Mouse (Mus musculus) midbrain, embryonic 11.5 days (tissue): Measurements from ENCODE around the gene Cux2. TPM values are rescaled to one million over a fixed set of nuclear protein-coding genes. Genes with fewer than 3 reads are reported as not detected.

ENCODE experiments used
- ATAC-seq: fragments of 200-750 bp; cut with Nextera tagmentation; 2 replicates; pipeline ENCODE4 v1.8.0; 2017; ENCODE audit warnings: moderate TSS enrichment, moderate library complexity; ENCODE audit not compliant: low FRiP score
- DNase-seq: peaks from one replicate; pipeline ENCODE4 v3.0.0; 2015; ENCODE audit warnings: low spot score; ENCODE audit errors: missing footprints
- H3K27ac ChIP-seq: fragments of 300-500 bp; sonication (generic); 2 replicates; pipeline ENCODE4 v1.5.1; 2014; ENCODE audit warnings: low read depth, low read length
- H3K27me3 ChIP-seq: fragments of 300-500 bp; sonication (generic); 2 replicates; pipeline ENCODE4 v1.6.1; 2014; ENCODE audit warnings: mild to moderate bottlenecking, low read length, moderate library complexity, mixed read lengths; ENCODE audit not compliant: control insufficient read depth, insufficient read depth
- H3K36me3 ChIP-seq: fragments of 300-500 bp; sonication (generic); 2 replicates; pipeline ENCODE4 v1.6.1; 2014; ENCODE audit warnings: mild to moderate bottlenecking, low read length, moderate library complexity, mixed read lengths; ENCODE audit not compliant: control insufficient read depth, insufficient read depth
- H3K4me1 ChIP-seq: fragments of 300-500 bp; sonication (generic); 2 replicates; pipeline ENCODE4 v1.6.1; 2014; ENCODE audit warnings: low read length; ENCODE audit not compliant: control insufficient read depth, insufficient read depth
- H3K4me2 ChIP-seq: fragments of 300-500 bp; sonication (generic); 2 replicates; pipeline ENCODE4 v1.6.1; 2014; ENCODE audit warnings: mild to moderate bottlenecking, moderate library complexity
- H3K4me3 ChIP-seq: fragments of 300-500 bp; sonication (generic); 2 replicates; pipeline ENCODE4 v1.5.1; 2014; ENCODE audit warnings: low read depth, low read length
- H3K9ac ChIP-seq: fragments of 300-500 bp; sonication (generic); 2 replicates; pipeline ENCODE4 v1.6.1; 2014; ENCODE audit warnings: low read length
- H3K9me3 ChIP-seq: fragments of 300-500 bp; sonication (generic); 2 replicates; pipeline ENCODE4 v1.6.1; 2016; ENCODE audit warnings: low read length; ENCODE audit not compliant: control insufficient read depth
- WGBS: fragments of 180-500 bp; shearing (Covaris S2); extraction: QIAGEN DNeasy Blood & Tissue Kit; methylation state at CpG from one replicate; pipeline ENCODE4 v1.1.7; 2014; 5-methylcytosine and 5-hydroxymethylcytosine counted together
- polyA plus RNA-seq: library from polyadenylated mRNA; unstranded; fragments of >200 nt; fragmentation: Nextera tagmentation; extraction: Ambion mirVana; gene quantifications from 2 replicates; pipeline ENCODE4 v1.2.1, GENCODE M21; 2014

Gene Cux2
- polyA plus RNA-seq, 1 experiment from 2014 or later: 11.1 TPM

GRCm38 (mm10) chr5:122068563-122068962, 18.7 kb upstream of the Cux2 start:
- Histone ChIP-seq H3K4me2 (no peak overlapping the region), H3K27me3 (no peaks in the 10 kb centered on the region), H3K9ac (no peak overlapping the region), H3K27ac (no peak overlapping the region), H3K4me3 (no peak overlapping the region), H3K9me3 (no peaks in the 10 kb centered on the region), H3K36me3 (no peaks in the 10 kb centered on the region), H3K4me1 (no peaks in the 10 kb centered on the region)
- 74% methylated on average over 13 of the region's 13 CpGs for WGBS
- DNase-seq: no peak
- ATAC-seq: no peak

GRCm38 (mm10) chr5:122063204-122063933, 13.5 kb upstream of the Cux2 start:
- Histone ChIP-seq H3K27me3 (no peaks in the 10 kb centered on the region), H3K27ac (no peak overlapping the region), H3K36me3 (no peaks in the 10 kb centered on the region), H3K4me2 (no peak overlapping the region), H3K4me1 (peaks cover 12% of the 10 kb centered on the region; the same call in 1 of the 2 replicates), H3K9me3 (no peaks in the 10 kb centered on the region), H3K9ac (no peak overlapping the region), H3K4me3 (no peak overlapping the region)
- DNase-seq: no peak
- WGBS: 78% methylated on average over 25 of the region's 25 CpGs
- ATAC-seq: no peak

- H3K4me3 ChIP-seq: no peak overlapping the region
- no peak overlapping the region for H3K9ac ChIP-seq
- H3K27ac ChIP-seq: no peak overlapping the region
- peaks cover 12% of the 10 kb centered on the region; the same call in 1 of the 2 replicates for H3K4me1 ChIP-seq
- no peaks in the 10 kb centered on the region for H3K36me3 ChIP-seq
- no peak overlapping the region for H3K4me2 ChIP-seq
- peaks cover 2% of the 10 kb centered on the region; the same call in 1 of the 2 replicates for H3K9me3 ChIP-seq
- no peaks in the 10 kb centered on the region for H3K27me3 ChIP-seq
- WGBS: 37% methylated on average over 12 of the region's 12 CpGs
- no peak for ATAC-seq
- DNase-seq: no peak
Measured at GRCm38 (mm10) chr5:122062479-122062878, 12.6 kb upstream of the Cux2 start.

GRCm38 (mm10) chr5:122060767-122061333, 10.9 kb upstream of the Cux2 start:
- 0 out of 2 replicates have a peak overlapping the region, but pooled peaks have one; percentile 9 for H3K4me3 ChIP-seq
- peaks cover 5% of the 10 kb centered on the region; the same call in 1 of the 2 replicates for H3K9me3 ChIP-seq
- peaks cover 12% of the 10 kb centered on the region; the same call in 1 of the 2 replicates for H3K4me1 ChIP-seq
- peak overlapping the region; percentile 27; the same call in 1 of the 2 replicates for H3K4me2 ChIP-seq
- no peaks in the 10 kb centered on the region for H3K27me3 ChIP-seq
- no peak overlapping the region for H3K27ac ChIP-seq
- ATAC-seq: peak; percentile 27; the same call in 1 of the 2 replicates
- 20% methylated on average over 10 of the region's 12 CpGs for WGBS
- DNase-seq: peak; percentile 91
- peak overlapping the region; percentile 36; the same call in 1 of the 2 replicates for H3K9ac ChIP-seq
- no peaks in the 10 kb centered on the region for H3K36me3 ChIP-seq

DNA sequence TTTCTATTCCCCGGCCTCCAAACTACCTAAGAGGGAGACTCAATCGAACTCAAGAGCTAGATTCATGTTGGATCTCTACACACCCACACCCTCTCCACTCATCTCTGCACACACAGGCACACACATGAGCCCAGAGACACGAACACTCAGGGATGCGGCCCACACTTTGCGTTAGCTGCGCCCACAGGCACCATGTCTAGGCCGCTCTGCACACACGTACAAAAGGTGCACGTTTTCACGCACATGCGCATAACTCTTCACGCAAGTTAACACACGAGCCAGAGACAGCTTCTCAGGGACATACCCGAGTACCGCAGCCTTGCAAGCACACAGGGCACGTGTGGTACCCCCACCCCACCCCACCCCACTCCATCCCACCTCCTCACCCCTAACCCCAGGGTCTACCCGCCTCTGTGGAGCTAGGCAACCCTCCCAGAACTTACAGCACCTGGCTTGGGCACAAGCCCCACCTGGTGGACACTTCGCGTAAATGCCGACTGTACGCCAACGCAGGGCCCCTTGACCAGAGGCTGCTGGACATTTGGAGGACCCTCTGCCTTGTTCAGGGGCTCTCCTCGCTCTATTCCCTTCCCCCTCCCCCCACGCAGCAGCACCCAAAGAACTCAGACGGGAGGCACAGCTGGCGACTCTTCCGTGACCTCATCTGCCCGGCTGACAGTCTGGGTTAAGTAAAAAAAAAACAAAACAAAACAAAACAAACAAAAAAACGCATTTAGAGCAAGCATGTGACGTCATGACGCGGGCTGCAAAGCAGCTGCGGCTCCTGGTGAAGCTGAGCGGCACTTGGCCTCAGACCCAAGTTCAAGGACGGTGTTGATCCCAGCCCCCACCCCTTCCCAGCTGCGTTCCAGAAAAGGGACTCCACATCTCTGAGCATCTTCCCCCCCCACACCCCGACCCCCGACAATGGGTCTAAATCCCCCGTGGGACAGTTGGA, 9.4 kb upstream of the Cux2 start:
- H3K9ac ChIP-seq: peak overlapping the region; percentile 42
- WGBS: 28% methylated on average over 39 of the region's 39 CpGs
- ATAC-seq (peak; percentile 71), DNase-seq (peak; percentile 96)
- no peaks in the 10 kb centered on the region for H3K27me3 ChIP-seq
- peak overlapping the region; percentile 41; the same call in 1 of the 2 replicates for H3K4me2 ChIP-seq
- H3K4me1 ChIP-seq: peaks cover 15% of the 10 kb centered on the region; the same call in 1 of the 2 replicates
- H3K27ac ChIP-seq: no peak overlapping the region; the same call in 1 of the 2 replicates
- H3K9me3 ChIP-seq: peaks cover 5% of the 10 kb centered on the region; the same call in 1 of the 2 replicates
- H3K4me3 ChIP-seq: 0 out of 2 replicates have a peak overlapping the region, but pooled peaks have one; percentile 16
- no peaks in the 10 kb centered on the region for H3K36me3 ChIP-seq

- H3K27ac ChIP-seq: no peak overlapping the region
- no peak overlapping the region for H3K4me2 ChIP-seq
- H3K27me3 ChIP-seq: no peaks in the 10 kb centered on the region; the same call in 1 of the 2 replicates
- DNase-seq (no peak), ATAC-seq (no peak)
- no peak overlapping the region for H3K4me3 ChIP-seq
- H3K4me1 ChIP-seq: peaks cover 30% of the 10 kb centered on the region
- no peaks in the 10 kb centered on the region for H3K36me3 ChIP-seq
- H3K9ac ChIP-seq: no peak overlapping the region
- WGBS: 65% methylated on average over 6 of the region's 6 CpGs
- H3K9me3 ChIP-seq: peaks cover 5% of the 10 kb centered on the region; the same call in 1 of the 2 replicates
Measured at GRCm38 (mm10) chr5:122057622-122058021, 7.7 kb upstream of the Cux2 start.

DNA sequence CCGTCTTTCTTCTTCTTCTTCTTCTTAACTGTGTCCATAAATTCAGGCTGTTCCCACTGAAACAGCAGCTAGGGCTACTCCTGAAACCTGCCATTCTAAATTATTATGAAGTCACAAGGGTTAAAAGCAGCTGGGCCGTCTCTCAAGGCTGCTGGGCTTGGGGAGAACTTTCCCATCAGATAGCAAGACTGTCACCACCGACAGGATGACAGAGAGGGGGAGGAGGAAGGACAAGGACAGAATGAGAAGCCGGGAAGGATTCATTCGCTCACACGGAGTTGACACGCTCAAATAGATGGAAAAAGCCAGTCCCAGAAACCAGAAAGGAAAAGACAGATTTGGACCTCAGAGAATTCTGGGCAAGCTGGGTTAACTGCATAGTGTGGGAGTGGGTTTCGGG, 6.7 kb upstream of the Cux2 start:
- DNase-seq (no peak), ATAC-seq (no peak)
- Histone ChIP-seq H3K9me3 (peaks cover 5% of the 10 kb centered on the region; the same call in 1 of the 2 replicates), H3K4me1 (peaks cover 30% of the 10 kb centered on the region), H3K4me2 (no peak overlapping the region), H3K27ac (no peak overlapping the region), H3K27me3 (no peaks in the 10 kb centered on the region; the same call in 1 of the 2 replicates), H3K9ac (no peak overlapping the region), H3K36me3 (no peaks in the 10 kb centered on the region), H3K4me3 (no peak overlapping the region)
- WGBS: 84% methylated on average over 8 of the region's 8 CpGs

GRCm38 (mm10) chr5:122054130-122054843, 4.4 kb upstream of the Cux2 start:
- peak overlapping the region; percentile 32 for H3K27ac ChIP-seq
- H3K4me2 ChIP-seq: peak overlapping the region; percentile 40
- DNase-seq (peak; percentile 92), ATAC-seq (peak; percentile 58)
- H3K9ac ChIP-seq: peak overlapping the region; percentile 43; the same call in 1 of the 2 replicates
- H3K36me3 ChIP-seq: no peaks in the 10 kb centered on the region
- H3K9me3 ChIP-seq: peaks cover 5% of the 10 kb centered on the region; the same call in 1 of the 2 replicates
- peaks cover 24% of the 10 kb centered on the region for H3K4me1 ChIP-seq
- 36% methylated on average over 13 of the region's 13 CpGs for WGBS
- H3K4me3 ChIP-seq: 0 out of 2 replicates have a peak overlapping the region, but pooled peaks have one; percentile 9
- H3K27me3 ChIP-seq: no peaks in the 10 kb centered on the region; the same call in 1 of the 2 replicates
